Mouse (Mus musculus): ENCODE measurements around the gene Wdr18. TPM values are rescaled to one million over a fixed set of nuclear protein-coding genes. Genes with fewer than 3 reads are reported as not detected.
A peak's percentile ranks its signal among the peaks of the same experiment; 100 is the strongest.

Gene Wdr18
- polyA plus RNA-seq, 1 experiment, result 32.2 TPM

DNA sequence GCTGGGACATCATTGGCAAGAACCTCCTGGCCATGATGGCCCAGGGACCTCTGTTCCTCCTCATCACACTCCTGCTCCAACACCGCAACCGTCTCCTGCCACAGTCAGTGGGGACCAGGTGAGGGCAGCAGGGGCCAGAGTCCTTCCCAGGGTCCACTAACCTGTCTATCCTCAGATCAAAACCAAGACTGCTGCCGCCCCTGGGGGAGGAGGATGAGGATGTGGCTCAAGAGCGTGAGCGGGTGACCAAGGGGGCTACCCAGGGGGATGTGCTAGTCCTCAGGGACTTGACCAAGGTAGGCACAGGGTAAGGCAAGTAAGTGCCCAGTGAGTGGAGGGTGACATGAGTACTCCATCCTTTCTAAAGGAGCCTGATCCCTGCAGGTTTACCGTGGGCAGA is 51.8 kb downstream of the Wdr18 start:
- H3K27ac ChIP-seq (ENCODE audit: insufficient read depth, low read depth, low read length), result no peak overlapping the region
- H3K4me1 ChIP-seq (ENCODE audit: control insufficient read depth, insufficient read depth, low read length), result peaks cover 6% of the 10 kb centered on the region
- TF ChIP-seq POLR2A (IDR thresholded peaks at IDR 0.05; ENCODE audit: borderline replicate concordance, low read depth, low read length) (no peak), CTCF (IDR thresholded peaks at IDR 0.05; ENCODE audit: low read depth, low read length) (no peak)
- H3K4me3 ChIP-seq (ENCODE audit: insufficient read depth, low read length), result no peak overlapping the region

- Histone ChIP-seq H3K27ac (ENCODE audit: insufficient read depth, low read depth, low read length) (no peak overlapping the region), H3K4me1 (ENCODE audit: control insufficient read depth, insufficient read depth, low read length) (peaks cover 6% of the 10 kb centered on the region), H3K4me3 (ENCODE audit: insufficient read depth, low read length) (no peak overlapping the region)
- TF ChIP-seq CTCF (IDR thresholded peaks at IDR 0.05; ENCODE audit: low read depth, low read length), result no peak
- no peak for TF ChIP-seq POLR2A (IDR thresholded peaks at IDR 0.05; ENCODE audit: borderline replicate concordance, low read depth, low read length)
Measured at GRCm38 (mm10) chr10:80013609-80014008, 53.7 kb downstream of the Wdr18 start.

GRCm38 (mm10) chr10:80014484-80015290 is 54.7 kb downstream of the Wdr18 start:
- TF ChIP-seq CTCF (IDR thresholded peaks at IDR 0.05; ENCODE audit: low read depth, low read length), result peak; percentile 45; the same call in 1 of the 2 replicates
- no peak for TF ChIP-seq POLR2A (IDR thresholded peaks at IDR 0.05; ENCODE audit: borderline replicate concordance, low read depth, low read length)
- Histone ChIP-seq H3K4me1 (ENCODE audit: control insufficient read depth, insufficient read depth, low read length) (peaks cover 14% of the 10 kb centered on the region), H3K27ac (ENCODE audit: insufficient read depth, low read depth, low read length) (no peak overlapping the region), H3K4me3 (ENCODE audit: insufficient read depth, low read length) (no peak overlapping the region)

- no peak for TF ChIP-seq CTCF (IDR thresholded peaks at IDR 0.05; ENCODE audit: low read depth, low read length)
- TF ChIP-seq POLR2A (IDR thresholded peaks at IDR 0.05; ENCODE audit: borderline replicate concordance, low read depth, low read length), result no peak
- peaks cover 16% of the 10 kb centered on the region for H3K4me1 ChIP-seq (ENCODE audit: control insufficient read depth, insufficient read depth, low read length)
- H3K27ac ChIP-seq (ENCODE audit: insufficient read depth, low read depth, low read length), result no peak overlapping the region
- no peak overlapping the region for H3K4me3 ChIP-seq (ENCODE audit: insufficient read depth, low read length)
Measured at GRCm38 (mm10) chr10:80015583-80015982, 55.6 kb downstream of the Wdr18 start.

GRCm38 (mm10) chr10:80016511-80016910 is 56.6 kb downstream of the Wdr18 start, which contains the start of gene Arhgap45:
Gene Arhgap45 (plus strand): TSS chr10:80016653.
- TF ChIP-seq CTCF (IDR thresholded peaks at IDR 0.05; ENCODE audit: low read depth, low read length), result no peak
- TF ChIP-seq POLR2A (IDR thresholded peaks at IDR 0.05; ENCODE audit: borderline replicate concordance, low read depth, low read length), result no peak
- Histone ChIP-seq H3K4me1 (ENCODE audit: control insufficient read depth, insufficient read depth, low read length) (peaks cover 17% of the 10 kb centered on the region), H3K27ac (ENCODE audit: insufficient read depth, low read depth, low read length) (peak within 1 kb of the TSS; percentile 91), H3K4me3 (ENCODE audit: insufficient read depth, low read length) (peak within 1 kb of the TSS; percentile 76)

DNA sequence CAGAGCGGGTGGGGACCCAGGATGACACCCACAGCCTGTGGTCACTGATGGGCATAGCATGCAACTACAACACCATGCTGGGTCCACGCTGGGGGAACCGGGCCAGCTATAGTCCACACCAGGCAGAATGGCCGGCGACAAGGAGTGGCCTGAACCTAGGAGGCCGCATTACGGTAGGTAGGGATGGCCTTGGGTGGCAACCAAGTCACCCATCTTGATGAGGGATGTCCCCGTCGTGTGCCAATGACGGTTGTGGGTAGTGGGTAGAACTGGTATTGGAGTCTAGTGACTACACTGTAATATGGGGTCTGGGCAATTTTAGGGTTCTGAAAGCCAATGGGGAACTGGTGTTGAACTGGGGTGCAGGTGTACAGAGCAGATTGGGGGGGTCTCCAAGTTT is 57.0 kb downstream of the Wdr18 start:
- peak overlapping the region; percentile 76 for H3K4me3 ChIP-seq (ENCODE audit: insufficient read depth, low read length)
- H3K4me1 ChIP-seq (ENCODE audit: control insufficient read depth, insufficient read depth, low read length), result peaks cover 17% of the 10 kb centered on the region
- peak overlapping the region; percentile 83 for H3K27ac ChIP-seq (ENCODE audit: insufficient read depth, low read depth, low read length)
- TF ChIP-seq POLR2A (IDR thresholded peaks at IDR 0.05; ENCODE audit: borderline replicate concordance, low read depth, low read length) (no peak), CTCF (IDR thresholded peaks at IDR 0.05; ENCODE audit: low read depth, low read length) (no peak)

- H3K4me3 ChIP-seq (ENCODE audit: insufficient read depth, low read length), result peak overlapping the region; percentile 76
- peak overlapping the region; percentile 91 for H3K27ac ChIP-seq (ENCODE audit: insufficient read depth, low read depth, low read length)
- peaks cover 17% of the 10 kb centered on the region for H3K4me1 ChIP-seq (ENCODE audit: control insufficient read depth, insufficient read depth, low read length)
- no peak for TF ChIP-seq POLR2A (IDR thresholded peaks at IDR 0.05; ENCODE audit: borderline replicate concordance, low read depth, low read length)
- TF ChIP-seq CTCF (IDR thresholded peaks at IDR 0.05; ENCODE audit: low read depth, low read length), result no peak
Measured at GRCm38 (mm10) chr10:80017361-80017760, 57.4 kb downstream of the Wdr18 start.

GRCm38 (mm10) chr10:80017771-80018170 is 57.8 kb downstream of the Wdr18 start:
- TF ChIP-seq CTCF (IDR thresholded peaks at IDR 0.05; ENCODE audit: low read depth, low read length) (no peak), POLR2A (IDR thresholded peaks at IDR 0.05; ENCODE audit: borderline replicate concordance, low read depth, low read length) (no peak)
- H3K4me3 ChIP-seq (ENCODE audit: insufficient read depth, low read length), result peak overlapping the region; percentile 76
- H3K27ac ChIP-seq (ENCODE audit: insufficient read depth, low read depth, low read length), result peak overlapping the region; percentile 91
- H3K4me1 ChIP-seq (ENCODE audit: control insufficient read depth, insufficient read depth, low read length), result peaks cover 17% of the 10 kb centered on the region

DNA sequence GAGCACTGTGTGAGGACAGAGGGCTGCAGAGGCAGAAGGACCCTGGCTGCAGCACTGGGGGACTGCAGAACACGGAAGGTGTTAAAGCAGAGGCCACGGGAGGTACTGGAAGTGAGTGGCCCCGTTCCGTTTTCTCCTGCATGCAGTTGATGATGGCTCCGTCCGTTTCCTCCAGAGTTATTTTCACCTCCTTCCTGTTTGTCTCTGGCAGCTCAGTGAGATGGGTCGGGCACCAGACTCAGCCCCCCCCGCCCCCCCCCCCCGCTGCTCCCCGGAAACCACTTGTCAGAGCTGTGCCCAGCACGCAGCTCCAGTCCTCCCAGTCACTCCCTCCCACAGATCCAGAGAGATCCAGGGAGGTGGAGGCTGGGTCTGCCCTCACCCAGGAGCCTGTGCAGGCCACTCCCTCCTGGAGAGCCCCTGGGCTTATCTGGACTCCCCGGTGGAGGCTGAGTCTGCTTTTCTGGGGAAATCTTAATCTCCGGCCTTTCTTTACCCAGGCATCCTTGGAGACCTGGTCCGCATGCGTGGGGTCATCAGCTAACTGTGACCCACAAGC is 58.9 kb downstream of the Wdr18 start:
- peaks cover 24% of the 10 kb centered on the region for H3K4me1 ChIP-seq (ENCODE audit: control insufficient read depth, insufficient read depth, low read length)
- H3K27ac ChIP-seq (ENCODE audit: insufficient read depth, low read depth, low read length), result peak overlapping the region; percentile 92
- no peak for TF ChIP-seq CTCF (IDR thresholded peaks at IDR 0.05; ENCODE audit: low read depth, low read length)
- peak overlapping the region; percentile 57 for H3K4me3 ChIP-seq (ENCODE audit: insufficient read depth, low read length)

DNA sequence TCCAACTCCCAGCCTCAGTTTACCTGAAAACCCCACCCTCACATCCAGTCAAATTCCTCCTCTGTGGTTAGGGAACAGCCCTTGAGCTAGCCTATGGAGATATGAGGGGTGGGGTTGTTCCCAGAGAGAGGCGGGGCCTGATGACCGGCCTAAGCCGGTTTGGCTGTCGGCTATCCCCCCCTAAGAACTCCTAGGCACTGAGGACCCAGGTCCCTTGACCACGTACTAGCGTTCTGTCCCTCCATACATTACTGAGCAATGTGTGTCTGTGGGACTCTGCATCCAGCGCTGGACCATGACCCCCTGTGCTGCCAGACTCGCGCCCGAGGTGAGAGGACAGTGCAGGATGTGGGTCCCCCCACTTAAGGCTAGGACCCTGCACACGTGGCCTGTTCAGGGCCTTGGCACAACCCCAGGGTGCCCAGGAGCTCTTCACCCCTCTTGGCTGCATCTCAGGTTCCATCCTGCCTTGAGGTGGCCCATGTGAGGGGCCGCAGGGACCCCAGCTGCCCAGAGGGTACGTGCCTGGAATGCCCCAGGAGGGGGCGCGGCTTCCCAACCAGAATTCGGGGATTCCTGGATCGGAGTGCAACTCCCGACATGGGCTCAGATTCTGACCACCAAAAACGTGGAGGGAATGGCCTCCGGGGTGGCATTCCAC is 59.6 kb downstream of the Wdr18 start:
- Histone ChIP-seq H3K4me1 (ENCODE audit: control insufficient read depth, insufficient read depth, low read length) (peaks cover 30% of the 10 kb centered on the region), H3K4me3 (ENCODE audit: insufficient read depth, low read length) (peak overlapping the region; percentile 40; the same call in 1 of the 2 replicates), H3K27ac (ENCODE audit: insufficient read depth, low read depth, low read length) (peak overlapping the region; percentile 72)
- no peak for TF ChIP-seq POLR2A (IDR thresholded peaks at IDR 0.05; ENCODE audit: borderline replicate concordance, low read depth, low read length)
- TF ChIP-seq CTCF (IDR thresholded peaks at IDR 0.05; ENCODE audit: low read depth, low read length), result no peak; the same call in 1 of the 2 replicates

Other genes starting within 250 kb of the Wdr18 start
- 0.86 and 1.3 TPM in 2 replicates for gene Hcn2, start 243.5 kb upstream of the Wdr18 start, polyA plus RNA-seq (2012; ENCODE audit: insufficient read depth, insufficient read length, missing spikeins)
- 18.8 and 19.8 TPM in 2 replicates for gene Polrmt, start 213.6 kb upstream of the Wdr18 start, polyA plus RNA-seq (2012; ENCODE audit: insufficient read depth, insufficient read length, missing spikeins)
- not detected in 2 replicates for gene Fgf22, start 205.1 kb upstream of the Wdr18 start, polyA plus RNA-seq (2012; ENCODE audit: insufficient read depth, insufficient read length, missing spikeins)
- 23.3 and 27.6 TPM in 2 replicates for gene Rnf126, start 193.2 kb upstream of the Wdr18 start, polyA plus RNA-seq (2012; ENCODE audit: insufficient read depth, insufficient read length, missing spikeins)
- gene Fstl3, start 182.9 kb upstream of the Wdr18 start, polyA plus RNA-seq (2012; ENCODE audit: insufficient read depth, insufficient read length, missing spikeins), result 1.0 and 1.1 TPM in 2 replicates
- gene Prss57, start 169.2 kb upstream of the Wdr18 start, polyA plus RNA-seq (2012; ENCODE audit: insufficient read depth, insufficient read length, missing spikeins), result not detected in 2 replicates
- 2.9 and 3.4 TPM in 2 replicates for gene Palm, start 166.6 kb upstream of the Wdr18 start, polyA plus RNA-seq (2012; ENCODE audit: insufficient read depth, insufficient read length, missing spikeins)
- gene Misp, start 139.2 kb upstream of the Wdr18 start, polyA plus RNA-seq (2012; ENCODE audit: insufficient read depth, insufficient read length, missing spikeins), result 0.91 TPM in 1 of 2 replicates, not detected in the other
- gene Ptbp1, start 105.7 kb upstream of the Wdr18 start, polyA plus RNA-seq (2012; ENCODE audit: insufficient read depth, insufficient read length, missing spikeins), result 129 and 141 TPM in 2 replicates
- gene Prtn3, start 85.7 kb upstream of the Wdr18 start, polyA plus RNA-seq (2012; ENCODE audit: insufficient read depth, insufficient read length, missing spikeins), result not detected in 2 replicates
- gene Plppr3, start 85.5 kb upstream of the Wdr18 start, polyA plus RNA-seq (2012; ENCODE audit: insufficient read depth, insufficient read length, missing spikeins), result not detected in 2 replicates
- 0.75 TPM in 1 of 2 replicates, not detected in the other for gene Elane, start 73.9 kb upstream of the Wdr18 start, polyA plus RNA-seq (2012; ENCODE audit: insufficient read depth, insufficient read length, missing spikeins)
- gene Cfd, start 69.3 kb upstream of the Wdr18 start, polyA plus RNA-seq (2012; ENCODE audit: insufficient read depth, insufficient read length, missing spikeins), result 1.3 TPM in 1 of 2 replicates, not detected in the other
- gene Med16, start 51.2 kb upstream of the Wdr18 start, polyA plus RNA-seq (2012; ENCODE audit: insufficient read depth, insufficient read length, missing spikeins), result 14.6 and 19.3 TPM in 2 replicates
- not detected in 2 replicates for gene Gm26602, start 49.3 kb upstream of the Wdr18 start, polyA plus RNA-seq (2012; ENCODE audit: insufficient read depth, insufficient read length, missing spikeins)
- gene Kiss1r, start 43.2 kb upstream of the Wdr18 start, polyA plus RNA-seq (2012; ENCODE audit: insufficient read depth, insufficient read length, missing spikeins), result 0.67 and 0.71 TPM in 2 replicates
- 87.2 and 90.4 TPM in 2 replicates for gene R3hdm4, start 38.9 kb upstream of the Wdr18 start, polyA plus RNA-seq (2012; ENCODE audit: insufficient read depth, insufficient read length, missing spikeins)
- gene Arid3a, start 33.1 kb upstream of the Wdr18 start, polyA plus RNA-seq (2012; ENCODE audit: insufficient read depth, insufficient read length, missing spikeins), result 15.4 and 17.8 TPM in 2 replicates
- gene Grin3b, start 10.6 kb downstream of the Wdr18 start, polyA plus RNA-seq (2012; ENCODE audit: insufficient read depth, insufficient read length, missing spikeins), result 0.65 and 0.91 TPM in 2 replicates
- 86.5 and 101 TPM in 2 replicates for gene Tmem259, start 24.2 kb downstream of the Wdr18 start, polyA plus RNA-seq (2012; ENCODE audit: insufficient read depth, insufficient read length, missing spikeins)
- 37.5 and 41.5 TPM in 2 replicates for gene Cnn2, start 28.4 kb downstream of the Wdr18 start, polyA plus RNA-seq (2012; ENCODE audit: insufficient read depth, insufficient read length, missing spikeins)
- gene Abca7, start 36.3 kb downstream of the Wdr18 start, polyA plus RNA-seq (2012; ENCODE audit: insufficient read depth, insufficient read length, missing spikeins), result 24.6 and 27.5 TPM in 2 replicates
- 218 TPM in 2 replicates for gene Arhgap45, start 56.5 kb downstream of the Wdr18 start, polyA plus RNA-seq (2012; ENCODE audit: insufficient read depth, insufficient read length, missing spikeins)
- gene Polr2e, start 79.6 kb downstream of the Wdr18 start, polyA plus RNA-seq (2012; ENCODE audit: insufficient read depth, insufficient read length, missing spikeins), result 53.0 and 55.5 TPM in 2 replicates
- 311 and 322 TPM in 2 replicates for gene Gpx4, start 87.0 kb downstream of the Wdr18 start, polyA plus RNA-seq (2012; ENCODE audit: insufficient read depth, insufficient read length, missing spikeins)
- gene Sbno2, start 145.4 kb downstream of the Wdr18 start, polyA plus RNA-seq (2012; ENCODE audit: insufficient read depth, insufficient read length, missing spikeins), result 54.5 and 55.8 TPM in 2 replicates
- gene Stk11, start 155.7 kb downstream of the Wdr18 start, polyA plus RNA-seq (2012; ENCODE audit: insufficient read depth, insufficient read length, missing spikeins), result 104 TPM in 2 replicates
- 198 TPM in 2 replicates for gene Atp5d, start 178.5 kb downstream of the Wdr18 start, polyA plus RNA-seq (2012; ENCODE audit: insufficient read depth, insufficient read length, missing spikeins)
- 2.0 and 2.9 TPM in 2 replicates for gene Cbarp, start 180.7 kb downstream of the Wdr18 start, polyA plus RNA-seq (2012; ENCODE audit: insufficient read depth, insufficient read length, missing spikeins)
- gene Midn, start 188.1 kb downstream of the Wdr18 start, polyA plus RNA-seq (2012; ENCODE audit: insufficient read depth, insufficient read length, missing spikeins), result 32.9 and 40.5 TPM in 2 replicates
- 48.0 and 49.8 TPM in 2 replicates for gene Cirbp, start 205.8 kb downstream of the Wdr18 start, polyA plus RNA-seq (2012; ENCODE audit: insufficient read depth, insufficient read length, missing spikeins)
- 22.7 and 23.9 TPM in 2 replicates for gene 1600002K03Rik, start 212.8 kb downstream of the Wdr18 start, polyA plus RNA-seq (2012; ENCODE audit: insufficient read depth, insufficient read length, missing spikeins)
- 0.51 and 1.0 TPM in 2 replicates for gene Efna2, start 219.3 kb downstream of the Wdr18 start, polyA plus RNA-seq (2012; ENCODE audit: insufficient read depth, insufficient read length, missing spikeins)